Mouse (Mus musculus) ES-E14 (cell line): ENCODE measurements around the gene Chodl.

ENCODE experiments used
- CHD2 ChIP-seq: IDR thresholded peaks from 2 replicates; pipeline ENCODE4 v1.6.1; 2014; ENCODE audit warnings: mild to moderate bottlenecking, low read depth, low read length, inconsistent platforms
- MAFK ChIP-seq: IDR thresholded peaks from 2 replicates; pipeline ENCODE4 v1.6.1; 2014; ENCODE audit warnings: mild to moderate bottlenecking, low read depth, low read length, inconsistent platforms; ENCODE audit not compliant: insufficient read depth

- TF ChIP-seq CHD2: no peak
- peak; percentile 67; the same call in 1 of the 2 replicates for TF ChIP-seq MAFK
Observed at GRCm38 (mm10) chr16:78934298-78934697, 3.5 kb downstream of the Chodl start.
